Mouse (Mus musculus) stomach, embryonic 15.5 days (tissue): ENCODE measurements around the gene Rsph6a. TPM values are rescaled to one million over a fixed set of nuclear protein-coding genes. Genes with fewer than 3 reads are reported as not detected.

Experiments
- ATAC-seq: fragments of 200-750 bp; cut with Nextera tagmentation; 2 replicates; pipeline ENCODE4 v1.8.0; 2017; ENCODE audit warnings: low read depth, moderate number of reproducible peaks, moderate TSS enrichment; ENCODE audit not compliant: insufficient read depth, low FRiP score
- H3K27ac ChIP-seq: fragments of 300-500 bp; sonication (generic); 2 replicates; pipeline ENCODE4 v1.5.1; 2015; ENCODE audit warnings: mild to moderate bottlenecking, inconsistent platforms
- H3K27me3 ChIP-seq: fragments of 300-500 bp; sonication (generic); replicated peaks from 2 replicates; pipeline ENCODE4 v1.6.1; 2015; ENCODE audit warnings: inconsistent platforms
- H3K36me3 ChIP-seq: fragments of 300-500 bp; sonication (generic); 2 replicates; pipeline ENCODE4 v1.6.1; 2015; ENCODE audit warnings: inconsistent platforms
- H3K4me1 ChIP-seq: fragments of 300-500 bp; sonication (generic); 2 replicates; pipeline ENCODE4 v1.6.1; 2015; ENCODE audit warnings: inconsistent platforms
- H3K4me2 ChIP-seq: fragments of 300-500 bp; sonication (generic); 2 replicates; pipeline ENCODE4 v1.6.1; 2015; ENCODE audit warnings: mild to moderate bottlenecking, inconsistent platforms
- H3K4me3 ChIP-seq: fragments of 300-500 bp; sonication (generic); replicated peaks from 2 replicates; pipeline ENCODE4 v1.5.1; 2015; ENCODE audit warnings: inconsistent platforms
- H3K9ac ChIP-seq: fragments of 300-500 bp; sonication (generic); 2 replicates; pipeline ENCODE4 v1.6.1; 2015; ENCODE audit warnings: inconsistent platforms
- H3K9me3 ChIP-seq: fragments of 300-500 bp; sonication (generic); 2 replicates; pipeline ENCODE4 v1.6.1; 2016; ENCODE audit warnings: inconsistent platforms
- WGBS: fragments of 180-500 bp; shearing (Covaris S2); methylation state at CpG from one replicate; pipeline ENCODE4 v1.1.7; 2015; 5-methylcytosine and 5-hydroxymethylcytosine counted together
- polyA plus RNA-seq: library from polyadenylated mRNA; unstranded; fragments of >200 nt; fragmentation: Nextera tagmentation; extraction: Ambion mirVana; gene quantifications from 2 replicates; pipeline ENCODE4 v1.2.1, GENCODE M21; 2015

Rsph6a gene
- polyA plus RNA-seq, 1 experiment from 2014 or later: not detected

- peaks cover 26% of the 10 kb centered on the region for H3K36me3 ChIP-seq
- H3K4me1 ChIP-seq: peaks cover 51% of the 10 kb centered on the region
- ATAC-seq: no peak
- peak overlapping the region; percentile 60 for H3K27ac ChIP-seq
- WGBS: 53% methylated on average over 6 of the region's 6 CpGs
- H3K9me3 ChIP-seq: no peaks in the 10 kb centered on the region
- peak overlapping the region; percentile 38; the same call in 1 of the 2 replicates for H3K9ac ChIP-seq
- H3K27me3 ChIP-seq: no peaks in the 10 kb centered on the region
- peak overlapping the region; percentile 53 for H3K4me2 ChIP-seq
- H3K4me3 ChIP-seq: peak overlapping the region; percentile 42
Measured at GRCm38 (mm10) chr7:19084277-19084771, 29.8 kb downstream of the Rsph6a start.

GRCm38 (mm10) chr7:19084921-19085473 lies 30.5 kb downstream of the Rsph6a start:
- Histone ChIP-seq H3K36me3 (peaks cover 22% of the 10 kb centered on the region), H3K4me1 (peaks cover 51% of the 10 kb centered on the region), H3K27me3 (no peaks in the 10 kb centered on the region), H3K9me3 (no peaks in the 10 kb centered on the region), H3K27ac (peak overlapping the region; percentile 60), H3K4me3 (peak overlapping the region; percentile 42), H3K4me2 (peak overlapping the region; percentile 53), H3K9ac (0 out of 2 replicates have a peak overlapping the region, but pooled peaks have one; percentile 9)
- 22% methylated on average over 9 of the region's 9 CpGs for WGBS
- no peak for ATAC-seq

GRCm38 (mm10) chr7:19085495-19085894 lies 31.0 kb downstream of the Rsph6a start:
- peaks cover 17% of the 10 kb centered on the region for H3K36me3 ChIP-seq
- peaks cover 51% of the 10 kb centered on the region for H3K4me1 ChIP-seq
- H3K4me2 ChIP-seq: peak overlapping the region; percentile 53
- H3K4me3 ChIP-seq: peak overlapping the region; percentile 42
- H3K9me3 ChIP-seq: no peaks in the 10 kb centered on the region
- ATAC-seq: no peak
- H3K27ac ChIP-seq: peak overlapping the region; percentile 60
- H3K9ac ChIP-seq: no peak overlapping the region
- no peaks in the 10 kb centered on the region for H3K27me3 ChIP-seq
- WGBS: 11% methylated on average over 6 of the region's 6 CpGs

GRCm38 (mm10) chr7:19086042-19086441 lies 31.6 kb downstream of the Rsph6a start:
- no peak overlapping the region for H3K9ac ChIP-seq
- peak overlapping the region; percentile 42 for H3K4me3 ChIP-seq
- WGBS: 13% methylated on average over 14 of the region's 14 CpGs
- peak overlapping the region; percentile 53 for H3K4me2 ChIP-seq
- no peaks in the 10 kb centered on the region for H3K9me3 ChIP-seq
- H3K27me3 ChIP-seq: no peaks in the 10 kb centered on the region
- H3K27ac ChIP-seq: peak overlapping the region; percentile 60
- peaks cover 12% of the 10 kb centered on the region for H3K36me3 ChIP-seq
- peak; percentile 50; the same call in 1 of the 2 replicates for ATAC-seq
- peaks cover 51% of the 10 kb centered on the region for H3K4me1 ChIP-seq

GRCm38 (mm10) chr7:19086760-19087159 lies 32.3 kb downstream of the Rsph6a start:
- ATAC-seq: no peak
- Histone ChIP-seq H3K9me3 (no peaks in the 10 kb centered on the region), H3K27ac (no peak overlapping the region), H3K4me3 (no peak overlapping the region), H3K4me2 (no peak overlapping the region), H3K27me3 (no peaks in the 10 kb centered on the region), H3K36me3 (peaks cover 5% of the 10 kb centered on the region; the same call in 1 of the 2 replicates), H3K9ac (no peak overlapping the region), H3K4me1 (peaks cover 47% of the 10 kb centered on the region)
- 68% methylated on average over 18 of the region's 18 CpGs for WGBS

GRCm38 (mm10) chr7:19088813-19089212 lies 34.3 kb downstream of the Rsph6a start:
- 41% methylated on average over 10 of the region's 10 CpGs for WGBS
- peaks cover 44% of the 10 kb centered on the region for H3K4me1 ChIP-seq

GRCm38 (mm10) chr7:19091913-19092312 lies 37.4 kb downstream of the Rsph6a start:
- Histone ChIP-seq H3K36me3 (peaks cover 2% of the 10 kb centered on the region; the same call in 1 of the 2 replicates), H3K27ac (peak overlapping the region; percentile 98; the same call in 1 of the 2 replicates), H3K9me3 (no peaks in the 10 kb centered on the region), H3K4me3 (no peak overlapping the region), H3K4me2 (peak overlapping the region; percentile 85; the same call in 1 of the 2 replicates), H3K4me1 (peaks cover 27% of the 10 kb centered on the region), H3K9ac (no peak overlapping the region), H3K27me3 (no peaks in the 10 kb centered on the region)
- ATAC-seq: no peak
- 57% methylated on average over 12 of the region's 17 CpGs for WGBS

More at GRCm38 (mm10) chr7:19088813-19089212, 34.3 kb downstream of the Rsph6a start:
- Histone ChIP-seq H3K36me3 (peaks cover 2% of the 10 kb centered on the region; the same call in 1 of the 2 replicates), H3K4me2 (no peak overlapping the region), H3K27ac (no peak overlapping the region), H3K9ac (no peak overlapping the region), H3K4me3 (no peak overlapping the region), H3K27me3 (no peaks in the 10 kb centered on the region), H3K9me3 (no peaks in the 10 kb centered on the region)
- no peak for ATAC-seq

- Histone ChIP-seq H3K27me3 (no peaks in the 10 kb centered on the region), H3K9ac (no peak overlapping the region), H3K36me3 (peaks cover 2% of the 10 kb centered on the region; the same call in 1 of the 2 replicates), H3K4me1 (peaks cover 34% of the 10 kb centered on the region), H3K27ac (peak overlapping the region; percentile 98), H3K4me2 (peak overlapping the region; percentile 85), H3K9me3 (no peaks in the 10 kb centered on the region), H3K4me3 (peak overlapping the region; percentile 73)
- ATAC-seq: peak; percentile 18; the same call in 1 of the 2 replicates
- 6% methylated on average over 38 of the region's 38 CpGs for WGBS
Measured at GRCm38 (mm10) chr7:19092381-19093173, 38.1 kb downstream of the Rsph6a start.

- ATAC-seq: peak; percentile 30; the same call in 1 of the 2 replicates
- no peaks in the 10 kb centered on the region for H3K9me3 ChIP-seq
- peaks cover 35% of the 10 kb centered on the region for H3K4me1 ChIP-seq
- H3K4me3 ChIP-seq: peak overlapping the region; percentile 73
- under 1% methylated on average over 10 of the region's 15 CpGs for WGBS
- peak overlapping the region; percentile 33 for H3K9ac ChIP-seq
- peak overlapping the region; percentile 85 for H3K4me2 ChIP-seq
- peak overlapping the region; percentile 98 for H3K27ac ChIP-seq
- H3K27me3 ChIP-seq: no peaks in the 10 kb centered on the region
- H3K36me3 ChIP-seq: no peaks in the 10 kb centered on the region
Measured at GRCm38 (mm10) chr7:19093174-19093521, 38.7 kb downstream of the Rsph6a start.

- H3K4me3 ChIP-seq: peak overlapping the region; percentile 73
- H3K36me3 ChIP-seq: no peaks in the 10 kb centered on the region
- peak overlapping the region; percentile 85 for H3K4me2 ChIP-seq
- H3K27me3 ChIP-seq: no peaks in the 10 kb centered on the region
- peak overlapping the region; percentile 98 for H3K27ac ChIP-seq
- no peaks in the 10 kb centered on the region for H3K9me3 ChIP-seq
- ATAC-seq: peak; percentile 81
- peak overlapping the region; percentile 81 for H3K9ac ChIP-seq
- WGBS: under 1% methylated on average over 45 of the region's 45 CpGs
- peaks cover 35% of the 10 kb centered on the region for H3K4me1 ChIP-seq
Measured at GRCm38 (mm10) chr7:19093537-19094385, 39.3 kb downstream of the Rsph6a start.

GRCm38 (mm10) chr7:19094471-19094825 lies 40.0 kb downstream of the Rsph6a start, which contains the start of gene Six5:
TSS of gene Six5 (plus strand) at chr7:19094594.
- Histone ChIP-seq H3K27ac (peak within 1 kb of the TSS; percentile 98), H3K36me3 (no peaks in the 10 kb centered on the region), H3K4me2 (peak within 1 kb of the TSS; percentile 85), H3K27me3 (no peaks in the 10 kb centered on the region), H3K9me3 (no peaks in the 10 kb centered on the region), H3K4me3 (peak within 1 kb of the TSS; percentile 73), H3K4me1 (peaks cover 35% of the 10 kb centered on the region), H3K9ac (peak within 1 kb of the TSS; percentile 81)
- no peak for ATAC-seq
- WGBS: 2% methylated on average over 10 of the region's 36 CpGs
